Mouse (Mus musculus) right cerebral cortex, postnatal 36 days (tissue): ENCODE results near the gene Npcd.

Experiments
- DNase-seq, 2 experiments: peaks; one replicate each; pipeline ENCODE4 v3.0.0; 2022; ENCODE audit warnings: low spot score in 2 of 2, mixed read lengths in 1 of 2

Gene Npcd

GRCm38 (mm10) chr15:79803533-79804351 is 30.3 kb downstream of the Npcd start:
- no peak for DNase-seq

GRCm38 (mm10) chr15:79802304-79802703 is 31.7 kb downstream of the Npcd start:
- DNase-seq = no peak

- DNase-seq = no peak
Measured at GRCm38 (mm10) chr15:79801646-79802045, 32.4 kb downstream of the Npcd start.

GRCm38 (mm10) chr15:79800701-79801100 is 33.3 kb downstream of the Npcd start:
- no peak for DNase-seq

GRCm38 (mm10) chr15:79798591-79798990 is 35.4 kb downstream of the Npcd start:
- peak; percentile 64 to 81 for DNase-seq

GRCm38 (mm10) chr15:79797680-79798079 is 36.4 kb downstream of the Npcd start:
- no peak for DNase-seq

GRCm38 (mm10) chr15:79797096-79797495 is 36.9 kb downstream of the Npcd start:
- no peak for DNase-seq

GRCm38 (mm10) chr15:79796256-79796655 is 37.8 kb downstream of the Npcd start:
- DNase-seq = peak; percentile 55 to 70

- DNase-seq = no peak
Measured at GRCm38 (mm10) chr15:79794173-79794572, 39.9 kb downstream of the Npcd start.

- DNase-seq = no peak
Measured at GRCm38 (mm10) chr15:79793076-79793475, 41.0 kb downstream of the Npcd start.

GRCm38 (mm10) chr15:79792455-79792854 is 41.6 kb downstream of the Npcd start:
- DNase-seq = no peak

GRCm38 (mm10) chr15:79791502-79791901 is 42.5 kb downstream of the Npcd start:
- no peak for DNase-seq

GRCm38 (mm10) chr15:79790905-79791304 is 43.1 kb downstream of the Npcd start:
- no peak for DNase-seq

GRCm38 (mm10) chr15:79790111-79790510 is 43.9 kb downstream of the Npcd start:
- DNase-seq = no peak

- no peak for DNase-seq
Measured at GRCm38 (mm10) chr15:79787815-79788214, 46.2 kb downstream of the Npcd start.

- DNase-seq = no peak
Measured at GRCm38 (mm10) chr15:79785056-79785455, 49.0 kb downstream of the Npcd start.

GRCm38 (mm10) chr15:79777749-79778148 is 56.3 kb downstream of the Npcd start, which contains the start of gene Dnal4:
Gene Dnal4, minus strand, starts transcription at chr15:79777849.
- no peak for DNase-seq

GRCm38 (mm10) chr15:79775662-79776061 is 58.4 kb downstream of the Npcd start:
- no peak for DNase-seq

- DNase-seq = peak; percentile 96 to 98
Measured at GRCm38 (mm10) chr15:79774117-79775027, 59.7 kb downstream of the Npcd start.

GRCm38 (mm10) chr15:79770629-79771240 is 63.3 kb downstream of the Npcd start:
- peak; percentile 70 to 77 for DNase-seq

- DNase-seq = no peak
Measured at GRCm38 (mm10) chr15:79768302-79768701, 65.7 kb downstream of the Npcd start.

GRCm38 (mm10) chr15:79767327-79767961 is 66.6 kb downstream of the Npcd start:
- DNase-seq = no peak
